In genomic region chr7:82943376-82943775, GRCm38 (mm10) we compare ENCODE assay signal across 15 mouse cellular contexts.
DNase-seq lines count a peak whose midpoint lies in the region; ATAC-seq and TF ChIP-seq lines count a peak whose summit lies in the region.
"Had no signal": no experiment of that assay in that cellular context is flagged by ENCODE, and none has a peak within 500 bp of the region (broad histone marks: within the 10 kb centered on the region; RNA-seq: fewer than 3 reads in every experiment).

No protein-coding gene starts in this region.

- no peak for TF ChIP-seq EP300 in lung, postnatal 0 days (IDR thresholded peaks at IDR 0.05)

- H3K4me2 ChIP-seq in forebrain, embryonic 14.5 days (ENCODE audit: low read length) = no peak overlapping the region
- no peak overlapping the region for H3K4me2 ChIP-seq in lung, postnatal 0 days (replicated peaks; ENCODE audit: low read depth, low read length)
- H3K4me2 ChIP-seq: embryonic facial prominence, embryonic 12.5 days; hindbrain, embryonic 15.5 days; limb, embryonic 15.5 days; lung, embryonic 15.5 days; midbrain, embryonic 13.5 days had no signal

- H3K27ac ChIP-seq in forebrain, embryonic 14.5 days (ENCODE audit: low read depth, low read length) = no peak overlapping the region
- no peak overlapping the region for H3K27ac ChIP-seq in forebrain, embryonic 10.5 days
- H3K27ac ChIP-seq in lung, postnatal 0 days (ENCODE audit: low read length) = no peak overlapping the region
- H3K27ac ChIP-seq: embryonic facial prominence, embryonic 12.5 days; hindbrain, embryonic 15.5 days; limb, embryonic 15.5 days; lung, embryonic 15.5 days; midbrain, embryonic 13.5 days had no signal

- 59% methylated on average over 9 of the region's 9 CpGs for WGBS in forebrain, embryonic 14.5 days
- 90% methylated on average over 9 of the region's 9 CpGs for WGBS in forebrain, embryonic 10.5 days
- 57% methylated on average over 9 of the region's 9 CpGs for WGBS in lung, postnatal 0 days

- no peaks in the 10 kb centered on the region for H3K27me3 ChIP-seq in forebrain, embryonic 14.5 days (replicated peaks; ENCODE audit: control insufficient read depth, insufficient read depth, low read length)
- H3K27me3 ChIP-seq in forebrain, embryonic 10.5 days (ENCODE audit: poor library complexity, severe bottlenecking) = no peaks in the 10 kb centered on the region
- no peaks in the 10 kb centered on the region for H3K27me3 ChIP-seq in lung, postnatal 0 days (replicated peaks; ENCODE audit: insufficient read depth, low read length)
- H3K27me3 ChIP-seq: embryonic facial prominence, embryonic 12.5 days; hindbrain, embryonic 15.5 days; limb, embryonic 15.5 days; lung, embryonic 15.5 days; midbrain, embryonic 13.5 days had no signal

- no peak overlapping the region for H3K4me3 ChIP-seq in forebrain, embryonic 14.5 days (ENCODE audit: low read depth, low read length)
- no peak overlapping the region for H3K4me3 ChIP-seq in forebrain, embryonic 10.5 days
- no peak overlapping the region for H3K4me3 ChIP-seq in lung, postnatal 0 days (ENCODE audit: low read depth, low read length)
- H3K4me3 ChIP-seq: embryonic facial prominence, embryonic 12.5 days; hindbrain, embryonic 15.5 days; limb, embryonic 15.5 days; lung, embryonic 15.5 days; midbrain, embryonic 13.5 days had no signal

- H3K4me1 ChIP-seq in forebrain, embryonic 14.5 days (ENCODE audit: control insufficient read depth, insufficient read depth, low read length) = no peaks in the 10 kb centered on the region
- peaks cover 3% of the 10 kb centered on the region for H3K4me1 ChIP-seq in forebrain, embryonic 10.5 days
- H3K4me1 ChIP-seq in lung, postnatal 0 days (ENCODE audit: insufficient read depth, low read depth, low read length) = no peaks in the 10 kb centered on the region
- H3K4me1 ChIP-seq: embryonic facial prominence, embryonic 12.5 days; hindbrain, embryonic 15.5 days had no signal

- H3K9ac ChIP-seq in forebrain, embryonic 14.5 days (ENCODE audit: low read length) = no peak overlapping the region
- H3K9ac ChIP-seq in lung, postnatal 0 days (replicated peaks; ENCODE audit: low read depth) = no peak overlapping the region
- H3K9ac ChIP-seq: embryonic facial prominence, embryonic 12.5 days; hindbrain, embryonic 15.5 days; limb, embryonic 15.5 days; lung, embryonic 15.5 days; midbrain, embryonic 13.5 days had no signal

- peak; percentile 27; the same call in 1 of the 2 replicates for TF ChIP-seq CTCF in lung, postnatal 0 days (IDR thresholded peaks at IDR 0.05)

- peak; percentile 72 for ATAC-seq in forebrain, embryonic 14.5 days
- no peak for ATAC-seq in lung, postnatal 0 days
- ATAC-seq: midbrain, embryonic 13.5 days had no signal

- peak; percentile 55 for DNase-seq in forebrain, embryonic 14.5 days (ENCODE audit: low spot score)
- no peak for DNase-seq in forebrain, embryonic 10.5 days (ENCODE audit: extremely low spot score, low spot score)
- DNase-seq in lung, postnatal 0 days (ENCODE audit: low spot score) = peak; percentile 9
- no peak for DNase-seq in lung, postnatal 36 days
- DNase-seq in left cerebral cortex, postnatal 14 days (ENCODE audit: low spot score in 2 of 2) = peak; percentile 45 to 49
- DNase-seq in right cerebral cortex, postnatal 4 days = peak; percentile 13
- DNase-seq in cerebellum, postnatal 25 days = no peak
- no peak for DNase-seq in cerebellum, adult 9-10 months
- DNase-seq: cerebellum, postnatal 14 days; kidney, adult 8-10 months had no signal

- H3K9me3 ChIP-seq in forebrain, embryonic 14.5 days (replicated peaks; ENCODE audit: control insufficient read depth, low read length) = no peaks in the 10 kb centered on the region
- H3K9me3 ChIP-seq in forebrain, embryonic 10.5 days = 0 out of 2 replicates have a peak, but pooled peaks cover 2% of the 10 kb centered on the region
- no peaks in the 10 kb centered on the region for H3K9me3 ChIP-seq in lung, postnatal 0 days (ENCODE audit: low read length)
- H3K9me3 ChIP-seq: embryonic facial prominence, embryonic 12.5 days; hindbrain, embryonic 15.5 days; limb, embryonic 15.5 days; lung, embryonic 15.5 days had no signal

- intact Hi-C loops in left cerebral cortex, postnatal 14 days (cut with DNase I) = loop anchor here (5.0 kb wide), 1 partner anchor 34 kb away; no protein-coding TSS in a partner anchor

- no peaks in the 10 kb centered on the region for H3K36me3 ChIP-seq in forebrain, embryonic 14.5 days (ENCODE audit: control insufficient read depth, insufficient read depth, low read length)
- no peaks in the 10 kb centered on the region for H3K36me3 ChIP-seq in forebrain, embryonic 10.5 days (replicated peaks)
- no peaks in the 10 kb centered on the region for H3K36me3 ChIP-seq in lung, postnatal 0 days (ENCODE audit: insufficient read depth, low read length)
- H3K36me3 ChIP-seq: embryonic facial prominence, embryonic 12.5 days; hindbrain, embryonic 15.5 days; limb, embryonic 15.5 days; lung, embryonic 15.5 days; midbrain, embryonic 13.5 days had no signal

Comparison
In these comparisons a context has a peak if more than half of its experiments do, and no peak if none do; other contexts are left out.
1. DNase-seq: peak in forebrain, embryonic 14.5 days (single experiment), lung, postnatal 0 days (single experiment), left cerebral cortex, postnatal 14 days (2 of 2) and right cerebral cortex, postnatal 4 days (single experiment); none in forebrain, embryonic 10.5 days (single experiment), lung, postnatal 36 days (single experiment), cerebellum, postnatal 25 days (0 of 2) and cerebellum, adult 9-10 months (single experiment).